Mouse (Mus musculus) MEL (cell line): ENCODE results near the gene Mcm6. TPM values are rescaled to one million over a fixed set of nuclear protein-coding genes. Genes with fewer than 3 reads are reported as not detected.

Experiments used
- DNase-seq: peaks from one replicate; pipeline ENCODE4 v3.0.0; 2011; ENCODE audit warnings: low read depth, low spot score
- H3K27ac ChIP-seq: 2 replicates; pipeline ENCODE4 v1.5.1; 2012; ENCODE audit warnings: low read depth, mild to moderate bottlenecking, control low read depth, low read length, moderate library complexity; ENCODE audit not compliant: control insufficient read depth
- H3K27me3 ChIP-seq, 2 experiments: fragments of 150-350 bp in 1 of 2; sonication (generic) in 1 of 2; 2 replicates each; pipeline ENCODE4 v1.6.1; 2012; ENCODE audit warnings: low read length in 2 of 2, mild to moderate bottlenecking in 2 of 2, improper control_type of control experiment in 1 of 2, moderate library complexity in 1 of 2; ENCODE audit not compliant: insufficient read depth in 2 of 2, control insufficient read depth in 1 of 2
- H3K36me3 ChIP-seq, 2 experiments: 2 replicates each; pipeline ENCODE4 v1.6.1; 2012 to 2014; ENCODE audit warnings: low read length in 2 of 2, improper control_type of control experiment in 1 of 2, inconsistent platforms in 1 of 2, mild to moderate bottlenecking in 1 of 2; ENCODE audit not compliant: insufficient read depth in 2 of 2, control insufficient read depth in 1 of 2
- H3K4me1 ChIP-seq, 2 experiments: fragments of 150-350 bp in 1 of 2; sonication (generic) in 1 of 2; 2 replicates each; pipeline ENCODE4 v1.6.1; 2012; ENCODE audit warnings: low read length in 2 of 2, improper control_type of control experiment in 1 of 2, mild to moderate bottlenecking in 1 of 2; ENCODE audit not compliant: insufficient read depth in 2 of 2, control insufficient read depth in 1 of 2
- H3K4me3 ChIP-seq, 2 experiments: fragments of 150-350 bp in 1 of 2; sonication (generic) in 1 of 2; 2 replicates each; pipeline ENCODE4 v1.5.1; 2012; ENCODE audit warnings: low read depth in 2 of 2, low read length in 2 of 2, mild to moderate bottlenecking in 2 of 2, moderate library complexity in 2 of 2, control low read depth in 1 of 2, improper control_type of control experiment in 1 of 2; ENCODE audit not compliant: control insufficient read depth in 1 of 2, insufficient read depth in 1 of 2
- H3K79me2 ChIP-seq: 2 replicates; pipeline ENCODE4 v1.6.1; 2012; ENCODE audit warnings: mild to moderate bottlenecking, low read length, moderate library complexity; ENCODE audit not compliant: control insufficient read depth, poor library complexity, insufficient read depth
- H3K9ac ChIP-seq: 2 replicates; pipeline ENCODE4 v1.6.1; 2012; ENCODE audit warnings: low read depth, mild to moderate bottlenecking, control low read depth, low read length, moderate library complexity; ENCODE audit not compliant: control insufficient read depth, poor library complexity, severe bottlenecking
- H3K9me3 ChIP-seq: fragments of 150-350 bp; sonication (generic); replicated peaks from 2 replicates; pipeline ENCODE4 v1.6.1; 2012; ENCODE audit warnings: mild to moderate bottlenecking, low read length, improper control_type of control experiment, moderate library complexity; ENCODE audit not compliant: insufficient read depth
- CHD2 ChIP-seq: IDR thresholded peaks from 2 replicates; pipeline ENCODE4 v1.6.1; 2011; ENCODE audit warnings: low read length, improper control_type of control experiment
- E2F4 ChIP-seq: IDR thresholded peaks from 2 replicates; pipeline ENCODE4 v1.6.1; 2011; ENCODE audit warnings: low read depth, low read length, improper control_type of control experiment, borderline replicate concordance
- EP300 ChIP-seq, 2 experiments: IDR thresholded peaks; 2 replicates each; pipeline ENCODE4 v1.6.1; 2011; ENCODE audit warnings: improper control_type of control experiment in 2 of 2, low read length in 2 of 2, low read depth in 1 of 2, mild to moderate bottlenecking in 1 of 2
- MAX ChIP-seq: IDR thresholded peaks from 2 replicates; pipeline ENCODE4 v1.6.1; 2011; ENCODE audit warnings: low read length, improper control_type of control experiment
- MEF2A ChIP-seq: IDR thresholded peaks from 2 replicates; pipeline ENCODE4 v1.6.1; 2014; ENCODE audit warnings: low read depth, mild to moderate bottlenecking, inconsistent platforms, low read length, improper control_type of control experiment; ENCODE audit not compliant: poor library complexity, insufficient replicate concordance, severe bottlenecking; ENCODE audit errors: extremely low read depth
- MXI1 ChIP-seq: IDR thresholded peaks from 2 replicates; pipeline ENCODE4 v1.6.1; 2011; ENCODE audit warnings: mild to moderate bottlenecking, low read depth, low read length, improper control_type of control experiment
- NELFE ChIP-seq: IDR thresholded peaks from 2 replicates; pipeline ENCODE4 v1.6.1; 2011; ENCODE audit warnings: low read depth, low read length, improper control_type of control experiment
- POLR2A ChIP-seq, 2 experiments: IDR thresholded peaks; 2 replicates each; pipeline ENCODE4 v1.6.1; 2011 to 2012; ENCODE audit warnings: low read length in 2 of 2, mild to moderate bottlenecking in 2 of 2, control low read depth in 1 of 2, improper control_type of control experiment in 1 of 2, low read depth in 1 of 2, moderate library complexity in 1 of 2; ENCODE audit not compliant: control insufficient read depth in 1 of 2, insufficient read depth in 1 of 2, poor library complexity in 1 of 2
- RCOR1 ChIP-seq: IDR thresholded peaks from 2 replicates; pipeline ENCODE4 v1.6.1; 2012; ENCODE audit warnings: low read depth, mild to moderate bottlenecking, inconsistent platforms, low read length, improper control_type of control experiment
- TAL1 ChIP-seq: IDR thresholded peaks from 2 replicates; pipeline ENCODE4 v1.6.1; 2012; ENCODE audit warnings: mild to moderate bottlenecking, inconsistent platforms, low read length, moderate library complexity, mixed read lengths
- UBTF ChIP-seq: IDR thresholded peaks from 2 replicates; pipeline ENCODE4 v1.6.1; 2012; ENCODE audit warnings: low read depth, mild to moderate bottlenecking, inconsistent platforms, low read length, improper control_type of control experiment, moderate library complexity, borderline replicate concordance; ENCODE audit not compliant: insufficient read depth
- USF2 ChIP-seq, 2 experiments: IDR thresholded peaks; 2 replicates each; pipeline ENCODE4 v1.6.1; 2011 to 2012; ENCODE audit warnings: improper control_type of control experiment in 2 of 2, low read length in 2 of 2, borderline replicate concordance in 1 of 2, inconsistent platforms in 1 of 2, low read depth in 1 of 2, mild to moderate bottlenecking in 1 of 2; ENCODE audit not compliant: insufficient read depth in 1 of 2
- ZKSCAN1 ChIP-seq: IDR thresholded peaks from 2 replicates; pipeline ENCODE4 v1.6.1; 2012; ENCODE audit warnings: low read depth, mild to moderate bottlenecking, inconsistent platforms, low read length, improper control_type of control experiment, moderate library complexity
- ZNF384 ChIP-seq: IDR thresholded peaks from 2 replicates; pipeline ENCODE4 v1.6.1; 2012; ENCODE audit warnings: low read depth, mild to moderate bottlenecking, inconsistent platforms, low read length, improper control_type of control experiment
- polyA plus RNA-seq, 2 experiments: library from polyadenylated mRNA; stranded (reverse) in 1 of 2; unstranded in 1 of 2; fragments of >175 nt in 1 of 2; fragments of >200 nt in 1 of 2; gene quantifications; 2 replicates each; pipeline versions ENCODE4 v1.2.1 to v1.2.4; 2012; ENCODE audit warnings: low replicate concordance in 2 of 2, low read depth in 1 of 2; ENCODE audit not compliant: insufficient read length in 2 of 2, insufficient read depth in 1 of 2, missing spikeins in 1 of 2
- total RNA-seq: library from RNA; depleted of rRNA; stranded (reverse); fragments of 300-350 nt; gene quantifications from 2 replicates; pipeline ENCODE4 v1.2.3, GENCODE M21; 2012

Gene Mcm6
- total and polyA plus RNA-seq, 3 experiments: 218 to 850 (median 234) TPM

DNA sequence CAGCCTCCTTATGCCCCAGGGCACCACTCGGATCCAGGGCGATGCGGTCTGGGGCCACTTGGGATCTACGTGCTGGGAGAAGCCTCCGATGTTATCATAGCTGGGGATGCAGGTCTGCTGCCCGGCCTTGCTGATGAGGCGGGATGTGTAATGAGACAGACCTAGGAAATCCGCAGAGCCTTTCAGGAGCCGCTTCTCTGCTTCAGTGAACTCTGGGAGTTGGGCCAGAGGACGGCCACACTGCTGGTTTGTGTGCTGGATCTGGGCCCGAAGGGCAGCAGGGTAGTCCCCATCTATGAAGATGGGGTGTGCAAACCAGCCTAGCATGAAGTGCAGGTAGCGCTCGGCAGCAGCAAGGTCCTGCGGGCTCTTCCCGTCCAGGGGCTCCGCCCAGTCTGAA lies 55.6 kb downstream of the Mcm6 start:
- H3K27ac ChIP-seq: no peak overlapping the region
- H3K27me3 ChIP-seq: no peaks in the 10 kb centered on the region
- H3K36me3 ChIP-seq: no peaks in the 10 kb centered on the region
- no peak overlapping the region for H3K4me3 ChIP-seq
- H3K9me3 ChIP-seq: no peaks in the 10 kb centered on the region
- TF ChIP-seq MAX: no peak
- no peak for TF ChIP-seq ZNF384
- no peak for TF ChIP-seq MEF2A
- no peak for TF ChIP-seq EP300 (IDR thresholded peaks at IDR 0.05; ENCODE audit: low read depth in 1 of 2, low read length in 2 of 2)
- TF ChIP-seq MXI1: no peak
- TF ChIP-seq TAL1: no peak
- TF ChIP-seq ZKSCAN1: no peak
- TF ChIP-seq POLR2A (IDR thresholded peaks at IDR 0.05; ENCODE audit: control insufficient read depth in 1 of 2, insufficient read depth in 1 of 2, low read depth in 1 of 2, low read length in 2 of 2, poor library complexity in 1 of 2): no peak
- no peak for TF ChIP-seq E2F4
- TF ChIP-seq UBTF: no peak
- TF ChIP-seq USF2 (IDR thresholded peaks at IDR 0.05; ENCODE audit: borderline replicate concordance in 1 of 2, insufficient read depth in 1 of 2, low read depth in 1 of 2, low read length in 2 of 2): no peak
- TF ChIP-seq RCOR1: no peak
- TF ChIP-seq, all 39 proteins: peak for 0
- Histone ChIP-seq H3K4me1 (no peaks in the 10 kb centered on the region), H3K9ac (no peak overlapping the region), H3K79me2 (no peaks in the 10 kb centered on the region)
- no peak for DNase-seq

DNA sequence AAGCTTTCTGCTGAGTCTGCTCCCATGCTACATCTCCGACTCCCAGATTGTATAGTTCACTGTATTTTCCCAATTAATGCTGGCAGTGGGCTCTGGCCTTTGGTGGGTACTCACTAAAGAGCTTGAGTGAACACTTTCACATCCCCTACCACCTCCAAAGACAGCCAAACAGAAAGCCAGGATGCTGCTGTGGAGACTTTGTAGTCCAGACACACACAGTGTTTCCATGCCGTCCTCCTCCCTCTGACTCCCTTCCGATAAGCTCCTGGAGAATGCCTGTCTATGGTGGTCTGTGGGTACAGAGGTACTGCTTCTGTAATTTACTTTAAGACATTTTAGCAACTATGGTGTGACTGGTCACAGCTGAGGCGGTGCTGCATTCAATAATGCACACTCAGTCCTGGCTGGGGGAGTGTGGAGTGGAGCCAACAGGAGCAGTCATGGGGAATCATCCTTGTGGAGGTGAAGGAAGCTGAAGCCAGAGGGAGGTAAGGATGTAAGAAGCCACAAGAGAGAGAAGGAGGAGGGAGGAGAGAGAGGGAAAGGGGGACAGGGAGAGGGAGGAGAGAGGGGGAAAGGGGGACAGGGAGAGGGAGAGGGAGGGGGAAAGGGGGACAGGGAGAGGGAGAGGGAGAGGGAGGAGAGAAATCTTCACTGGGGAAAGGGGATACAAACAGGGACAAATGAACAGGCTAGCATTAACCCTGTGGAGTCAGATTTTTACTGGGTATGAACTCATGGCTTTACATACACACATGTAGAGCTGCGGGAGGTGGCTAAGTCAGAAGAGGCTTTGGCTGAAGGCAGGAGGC lies 63.5 kb downstream of the Mcm6 start:
- Histone ChIP-seq H3K9me3 (no peaks in the 10 kb centered on the region), H3K27ac (no peak overlapping the region), H3K4me3 (no peak overlapping the region), H3K4me1 (no peaks in the 10 kb centered on the region), H3K27me3 (no peaks in the 10 kb centered on the region), H3K9ac (no peak overlapping the region), H3K36me3 (no peaks in the 10 kb centered on the region), H3K79me2 (no peaks in the 10 kb centered on the region)
- DNase-seq: no peak
- TF ChIP-seq CHD2 (no peak), NELFE (no peak)
